Mouse (Mus musculus) spleen, postnatal 0 days (tissue): ENCODE measurements around the gene Rad51ap2. TPM values are rescaled to one million over a fixed set of nuclear protein-coding genes. Genes with fewer than 3 reads are reported as not detected.

Experiments
- polyA plus RNA-seq: library from polyadenylated mRNA; unstranded; fragments of >200 nt; fragmentation: Nextera tagmentation; extraction: Ambion mirVana; gene quantifications from 2 replicates; pipeline ENCODE4 v1.2.1, GENCODE M21; 2015

The Rad51ap2 gene
- 0.07 TPM in 1 of 2 replicates, not detected in the other for polyA plus RNA-seq

GRCm38 (mm10) chr12:11455549-11456194 lies at the start of gene Rad51ap2:
Gene Rad51ap2, plus strand, starts transcription at chr12:11456079.

DNA sequence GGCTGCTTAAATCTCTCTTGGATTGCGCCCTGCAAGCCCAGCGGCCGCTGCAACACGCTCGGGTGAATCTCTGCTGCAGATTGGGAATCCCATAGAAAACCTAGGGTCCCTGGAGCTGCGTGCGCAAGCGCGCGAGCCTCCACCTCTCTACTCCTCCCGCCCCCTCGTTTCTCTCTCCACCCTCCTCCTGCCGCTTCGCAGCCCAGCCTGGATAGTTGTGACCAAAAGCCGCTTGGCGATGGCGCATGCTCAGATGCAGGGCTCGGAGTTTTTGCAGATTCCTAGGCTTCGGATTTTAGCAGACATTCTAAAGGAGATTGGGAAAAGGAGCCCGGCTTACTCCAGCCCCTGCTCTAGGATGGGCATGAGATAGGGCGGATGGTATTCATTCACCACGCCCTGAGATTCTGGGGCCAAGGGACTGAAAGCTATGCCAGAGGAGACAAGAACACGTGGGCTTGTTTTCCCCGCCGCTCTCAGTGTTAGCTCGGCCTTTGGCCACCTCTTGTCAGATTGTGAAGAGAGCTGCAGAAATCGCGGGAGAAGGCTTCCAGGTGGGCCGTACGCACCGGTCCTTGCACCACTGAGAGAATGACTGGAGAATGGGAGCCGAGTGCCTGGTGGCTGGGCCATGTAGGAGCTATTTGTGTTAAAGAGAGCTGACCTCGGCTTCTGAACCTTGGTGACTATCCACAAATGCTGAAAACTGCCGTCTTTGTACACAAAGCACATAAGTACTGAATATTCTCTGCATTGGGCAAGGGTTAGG lies 19.2 kb upstream of the Rad51ap2 start, which contains the start of gene Vsnl1:
Vsnl1 (minus strand) TSS at position 117 of the 769 bp plus-strand sequence.

Other genes with a start within 250 kb of the Rad51ap2 start
- not detected in 2 replicates for gene Msgn1, start 247.1 kb upstream of the Rad51ap2 start, polyA plus RNA-seq
- gene Gen1, start 190.3 kb upstream of the Rad51ap2 start, polyA plus RNA-seq, result 8.0 and 10.3 TPM in 2 replicates
- 135 and 147 TPM in 2 replicates for gene Smc6, start 190.2 kb upstream of the Rad51ap2 start, polyA plus RNA-seq
- gene Vsnl1, start 19.5 kb upstream of the Rad51ap2 start, polyA plus RNA-seq, result not detected in 2 replicates